Mouse (Mus musculus) G1E (cell line): ENCODE results near the gene Wdr13. TPM values are rescaled to one million over a fixed set of nuclear protein-coding genes. Genes with fewer than 3 reads are reported as not detected.

Source experiments
- ATAC-seq: 2 replicates; pipeline ENCODE4 v1.8.0; 2016; ENCODE audit warnings: mild to moderate bottlenecking; ENCODE audit not compliant: insufficient number of reproducible peaks, poor library complexity, low FRiP score, severe bottlenecking; ENCODE audit errors: extremely low read depth
- DNase-seq: peaks from one replicate; pipeline ENCODE4 v3.0.0; 2012; ENCODE audit warnings: low spot score
- H3K27me3 ChIP-seq: 2 replicates; pipeline ENCODE4 v1.6.1; 2012; ENCODE audit warnings: mild to moderate bottlenecking, low read length, inconsistent platforms; ENCODE audit not compliant: insufficient read depth
- H3K36me3 ChIP-seq: replicated peaks from 2 replicates; pipeline ENCODE3; 2012; ENCODE audit warnings: mild to moderate bottlenecking, inconsistent platforms
- H3K4me1 ChIP-seq: 2 replicates; pipeline ENCODE4 v1.6.1; 2012; ENCODE audit warnings: low read depth, low read length, inconsistent platforms, mixed read lengths; ENCODE audit not compliant: insufficient read depth
- H3K4me3 ChIP-seq: 2 replicates; pipeline ENCODE4 v1.5.1; 2012; ENCODE audit warnings: low read depth, mild to moderate bottlenecking, inconsistent platforms, low read length, moderate library complexity, mixed read lengths
- H3K9me3 ChIP-seq: replicated peaks from 2 replicates; pipeline ENCODE4 v1.6.1; 2012; ENCODE audit warnings: inconsistent platforms
- CTCF ChIP-seq: IDR thresholded peaks from 2 replicates; pipeline ENCODE4 v1.5.1; 2012; ENCODE audit warnings: low read depth, low read length, inconsistent platforms, mixed read lengths
- GATA1 ChIP-seq: IDR thresholded peaks from 2 replicates; pipeline ENCODE4 v1.6.1; 2012; ENCODE audit warnings: borderline replicate concordance, low read length, inconsistent platforms, mixed read lengths
- GATA2 ChIP-seq: IDR thresholded peaks from 2 replicates; pipeline ENCODE4 v1.6.1; 2012; ENCODE audit warnings: low read depth, low read length, inconsistent platforms, borderline replicate concordance
- POLR2AphosphoS5 ChIP-seq: IDR thresholded peaks from 2 replicates; pipeline ENCODE4 v1.6.1; 2012; ENCODE audit warnings: low read depth, low read length, inconsistent platforms; ENCODE audit not compliant: insufficient replicate concordance
- TAL1 ChIP-seq: conservative IDR thresholded peaks from 2 replicates; pipeline ENCODE4 v1.6.1; 2012; ENCODE audit warnings: low read depth, low read length, inconsistent platforms, mixed read lengths
- polyA plus RNA-seq: library from polyadenylated mRNA; stranded (reverse); fragments of >175 nt; gene quantifications from 2 replicates; pipeline ENCODE4 v1.2.3, GENCODE M21; 2012
- total RNA-seq, 2 experiments: library from RNA; stranded (forward) in 1 of 2; stranded (reverse) in 1 of 2; fragments of 200-1000 nt in 1 of 2; fragments of >200 nt in 1 of 2; fragmentation: Nextera tagmentation in 1 of 2; gene quantifications; 2 replicates each; pipeline ENCODE4 v1.2.3; 2014 to 2017

The Wdr13 gene
- total and polyA plus RNA-seq, 3 experiments = 22.2 to 34.3 (median 24.6) TPM

- no peak for TF ChIP-seq GATA2
- no peak for TF ChIP-seq CTCF
- TF ChIP-seq GATA1 = no peak
- no peak for TF ChIP-seq TAL1
- TF ChIP-seq POLR2AphosphoS5 = no peak
- ATAC-seq (no peak), DNase-seq (no peak)
- Histone ChIP-seq H3K4me1 (peaks cover 5% of the 10 kb centered on the region), H3K27me3 (no peaks in the 10 kb centered on the region), H3K4me3 (no peak overlapping the region), H3K36me3 (peaks cover 9% of the 10 kb centered on the region), H3K9me3 (no peaks in the 10 kb centered on the region)
Observed at GRCm38 (mm10) chrX:8117264-8117663, 15.4 kb downstream of the Wdr13 start.

- TF ChIP-seq GATA1 (no peak), GATA2 (no peak), CTCF (no peak), TAL1 (no peak), POLR2AphosphoS5 (no peak)
- no peaks in the 10 kb centered on the region for H3K27me3 ChIP-seq
- ATAC-seq = no peak
- no peaks in the 10 kb centered on the region for H3K9me3 ChIP-seq
- peaks cover 5% of the 10 kb centered on the region for H3K4me1 ChIP-seq
- DNase-seq = no peak
- H3K36me3 ChIP-seq = peaks cover 5% of the 10 kb centered on the region
- no peak overlapping the region for H3K4me3 ChIP-seq
Observed at GRCm38 (mm10) chrX:8115275-8115674, 17.4 kb downstream of the Wdr13 start.

- H3K4me3 ChIP-seq = no peak overlapping the region
- DNase-seq = no peak
- H3K4me1 ChIP-seq = peaks cover 24% of the 10 kb centered on the region
- H3K36me3 ChIP-seq = no peaks in the 10 kb centered on the region
- TF ChIP-seq TAL1 (no peak), POLR2AphosphoS5 (no peak), GATA2 (no peak), GATA1 (no peak)
- H3K9me3 ChIP-seq = no peaks in the 10 kb centered on the region
- ATAC-seq = no peak
- H3K27me3 ChIP-seq = no peaks in the 10 kb centered on the region
Observed at GRCm38 (mm10) chrX:8105019-8105418, 27.7 kb downstream of the Wdr13 start.

- DNase-seq (no peak), ATAC-seq (peak; percentile 91)
- TF ChIP-seq TAL1 (peak; percentile 88), POLR2AphosphoS5 (no peak), CTCF (no peak)
- H3K27me3 ChIP-seq = no peaks in the 10 kb centered on the region
- H3K4me1 ChIP-seq = peaks cover 29% of the 10 kb centered on the region
- no peaks in the 10 kb centered on the region for H3K36me3 ChIP-seq
- H3K4me3 ChIP-seq = no peak overlapping the region
- H3K9me3 ChIP-seq = no peaks in the 10 kb centered on the region
Observed at GRCm38 (mm10) chrX:8102213-8102668, 30.5 kb downstream of the Wdr13 start.

- TF ChIP-seq POLR2AphosphoS5 (no peak), CTCF (no peak), GATA2 (no peak), GATA1 (no peak), TAL1 (no peak)
- peaks cover 29% of the 10 kb centered on the region for H3K4me1 ChIP-seq
- no peaks in the 10 kb centered on the region for H3K36me3 ChIP-seq
- no peaks in the 10 kb centered on the region for H3K9me3 ChIP-seq
- no peak for ATAC-seq
- no peaks in the 10 kb centered on the region for H3K27me3 ChIP-seq
- no peak for DNase-seq
- H3K4me3 ChIP-seq = no peak overlapping the region
Observed at GRCm38 (mm10) chrX:8101017-8101416, 31.7 kb downstream of the Wdr13 start.

GRCm38 (mm10) chrX:8099435-8099834 is 33.3 kb downstream of the Wdr13 start:
- H3K9me3 ChIP-seq = no peaks in the 10 kb centered on the region
- H3K4me3 ChIP-seq = no peak overlapping the region
- DNase-seq (no peak), ATAC-seq (no peak)
- no peaks in the 10 kb centered on the region for H3K36me3 ChIP-seq
- no peaks in the 10 kb centered on the region for H3K27me3 ChIP-seq
- H3K4me1 ChIP-seq = peaks cover 32% of the 10 kb centered on the region
- TF ChIP-seq POLR2AphosphoS5 = no peak
- no peak for TF ChIP-seq TAL1
- TF ChIP-seq GATA1 = no peak
- no peak for TF ChIP-seq GATA2
- no peak for TF ChIP-seq CTCF
